Mouse (Mus musculus): Measurements from ENCODE around the gene Abhd11. TPM values are rescaled to one million over a fixed set of nuclear protein-coding genes. Genes with fewer than 3 reads are reported as not detected.

The Abhd11 gene
- polyA plus RNA-seq, 2 experiments = 25.1 to 27.0 TPM

GRCm38 (mm10) chr5:134985633-134986297 lies 23.2 kb upstream of the Abhd11 start, which contains the start of gene Cldn3:
Cldn3 (plus strand) TSS chr5:134986214.
- TF ChIP-seq EP300 (IDR thresholded peaks at IDR 0.05; ENCODE audit: low read depth) = no peak
- no peak for TF ChIP-seq CTCF (IDR thresholded peaks at IDR 0.05; ENCODE audit: low read depth)
- Histone ChIP-seq H3K4me2 (ENCODE audit: low read depth) (peak within 1 kb of the TSS; percentile 42), H3K9me3 (ENCODE audit: control insufficient read depth, low read length) (no peaks in the 10 kb centered on the region), H3K27me3 (ENCODE audit: control insufficient read depth, insufficient read depth, low read length) (peaks cover 61% of the 10 kb centered on the region), H3K27ac (no peak within 1 kb of the TSS), H3K9ac (replicated peaks) (no peak within 1 kb of the TSS), H3K4me3 (ENCODE audit: insufficient read depth in 1 of 2, low read depth in 2 of 2, low read length in 2 of 2) (peak within 1 kb of the TSS in 1 of 2 experiments; percentile 21; a peak in 1 of 4 replicates), H3K4me1 (replicated peaks; ENCODE audit: control insufficient read depth in 2 of 2, insufficient read depth in 2 of 2, low read length in 1 of 2) (peaks cover 0 to 9% of the 10 kb centered on the region in 2 experiments; a peak in 2 of 4 replicates), H3K36me3 (replicated peaks; ENCODE audit: control insufficient read depth, insufficient read depth, low read depth) (no peaks in the 10 kb centered on the region)
- no peak for DNase-seq (ENCODE audit: low read depth in 3 of 3, low spot score in 3 of 3)
- ATAC-seq (ENCODE audit: insufficient read depth) = peak; percentile 55
- WGBS (ENCODE audit: insufficient replicate concordance) = 2% methylated on average over 25 of the region's 25 CpGs

GRCm38 (mm10) chr5:134986298-134987268 lies 22.4 kb upstream of the Abhd11 start:
- Histone ChIP-seq H3K27ac (no peak overlapping the region), H3K9me3 (ENCODE audit: control insufficient read depth, low read length) (no peaks in the 10 kb centered on the region), H3K27me3 (ENCODE audit: control insufficient read depth, insufficient read depth, low read length) (peaks cover 61% of the 10 kb centered on the region), H3K36me3 (replicated peaks; ENCODE audit: control insufficient read depth, insufficient read depth, low read depth) (no peaks in the 10 kb centered on the region), H3K9ac (replicated peaks) (no peak overlapping the region), H3K4me1 (replicated peaks; ENCODE audit: control insufficient read depth in 2 of 2, insufficient read depth in 2 of 2, low read length in 1 of 2) (0 out of 4 replicates have a peak, but pooled peaks cover 0 to 3% of the 10 kb centered on the region in 2 experiments), H3K4me3 (ENCODE audit: insufficient read depth in 1 of 2, low read depth in 2 of 2, low read length in 2 of 2) (peak overlapping the region in 1 of 2 experiments; percentile 21; a peak in 1 of 4 replicates), H3K4me2 (ENCODE audit: low read depth) (peak overlapping the region; percentile 42)
- DNase-seq (ENCODE audit: low read depth in 3 of 3, low spot score in 3 of 3) (no peak), ATAC-seq (ENCODE audit: insufficient read depth) (no peak)
- WGBS (ENCODE audit: insufficient replicate concordance) = 5% methylated on average over 79 of the region's 79 CpGs
- TF ChIP-seq EP300 (IDR thresholded peaks at IDR 0.05; ENCODE audit: low read depth) = no peak
- no peak for TF ChIP-seq CTCF (IDR thresholded peaks at IDR 0.05; ENCODE audit: low read depth)

- Histone ChIP-seq H3K9me3 (ENCODE audit: control insufficient read depth, low read length) (no peaks in the 10 kb centered on the region), H3K4me3 (ENCODE audit: insufficient read depth in 1 of 2, low read depth in 2 of 2, low read length in 2 of 2) (no peak overlapping the region), H3K27ac (no peak overlapping the region), H3K36me3 (replicated peaks; ENCODE audit: control insufficient read depth, insufficient read depth, low read depth) (no peaks in the 10 kb centered on the region), H3K4me1 (replicated peaks; ENCODE audit: control insufficient read depth in 2 of 2, insufficient read depth in 2 of 2, low read length in 1 of 2) (0 out of 4 replicates have a peak, but pooled peaks cover 0 to 2% of the 10 kb centered on the region in 2 experiments), H3K4me2 (ENCODE audit: low read depth) (no peak overlapping the region), H3K9ac (replicated peaks) (no peak overlapping the region), H3K27me3 (ENCODE audit: control insufficient read depth, insufficient read depth, low read length) (peaks cover 57% of the 10 kb centered on the region)
- TF ChIP-seq CTCF (IDR thresholded peaks at IDR 0.05; ENCODE audit: low read depth) (no peak), EP300 (IDR thresholded peaks at IDR 0.05; ENCODE audit: low read depth) (no peak)
- ATAC-seq (ENCODE audit: insufficient read depth) (no peak), DNase-seq (ENCODE audit: low read depth in 3 of 3, low spot score in 3 of 3) (no peak)
- WGBS (ENCODE audit: insufficient replicate concordance) = 38% methylated on average over 11 of the region's 11 CpGs
Observed at GRCm38 (mm10) chr5:134989166-134989565, 19.8 kb upstream of the Abhd11 start.

GRCm38 (mm10) chr5:134989741-134990140 lies 19.2 kb upstream of the Abhd11 start:
- Histone ChIP-seq H3K27me3 (ENCODE audit: control insufficient read depth, insufficient read depth, low read length) (peaks cover 53% of the 10 kb centered on the region), H3K4me2 (ENCODE audit: low read depth) (no peak overlapping the region), H3K9me3 (ENCODE audit: control insufficient read depth, low read length) (no peaks in the 10 kb centered on the region), H3K27ac (no peak overlapping the region), H3K9ac (replicated peaks) (no peak overlapping the region), H3K36me3 (replicated peaks; ENCODE audit: control insufficient read depth, insufficient read depth, low read depth) (no peaks in the 10 kb centered on the region), H3K4me1 (replicated peaks; ENCODE audit: control insufficient read depth in 2 of 2, insufficient read depth in 2 of 2, low read length in 1 of 2) (0 out of 4 replicates have a peak, but pooled peaks cover 0 to 2% of the 10 kb centered on the region in 2 experiments), H3K4me3 (ENCODE audit: insufficient read depth in 1 of 2, low read depth in 2 of 2, low read length in 2 of 2) (no peak overlapping the region)
- 28% methylated on average over 6 of the region's 6 CpGs for WGBS (ENCODE audit: insufficient replicate concordance)
- ATAC-seq (ENCODE audit: insufficient read depth) (no peak), DNase-seq (ENCODE audit: low read depth in 3 of 3, low spot score in 3 of 3) (no peak)
- TF ChIP-seq EP300 (IDR thresholded peaks at IDR 0.05; ENCODE audit: low read depth) (no peak), CTCF (IDR thresholded peaks at IDR 0.05; ENCODE audit: low read depth) (no peak)
